Mouse (Mus musculus): Measurements from ENCODE around the gene Rhob.

DNA sequence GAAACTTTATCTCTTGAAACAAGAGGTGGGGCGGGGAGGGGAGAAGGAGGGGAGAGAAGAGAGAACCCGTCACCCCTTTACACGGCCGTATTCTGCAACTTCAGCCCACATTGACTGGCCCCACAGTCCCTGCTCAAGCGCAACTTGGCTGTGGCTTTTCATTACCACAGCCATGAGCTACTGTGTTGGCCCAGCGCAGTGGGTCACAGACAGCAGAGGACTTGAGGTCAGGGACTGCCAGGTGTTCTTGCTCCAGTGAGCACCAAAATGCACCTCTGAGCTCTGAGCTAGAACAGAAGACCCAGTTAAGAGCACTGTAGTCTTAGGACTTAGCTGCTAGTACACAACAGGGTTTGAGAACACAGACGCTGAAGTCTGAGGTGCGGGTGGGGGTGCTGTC, 41.4 kb downstream of the Rhob start:
- TF ChIP-seq CTCF (IDR thresholded peaks at IDR 0.05) (no peak), POLR2A (IDR thresholded peaks at IDR 0.05; ENCODE audit: insufficient read depth, low read depth, low read length) (no peak), EP300 (IDR thresholded peaks at IDR 0.05; ENCODE audit: insufficient read depth, low read depth, low read length) (no peak)

Measured in heart, adult 2 months (tissue).